In the genomic region with DNA sequence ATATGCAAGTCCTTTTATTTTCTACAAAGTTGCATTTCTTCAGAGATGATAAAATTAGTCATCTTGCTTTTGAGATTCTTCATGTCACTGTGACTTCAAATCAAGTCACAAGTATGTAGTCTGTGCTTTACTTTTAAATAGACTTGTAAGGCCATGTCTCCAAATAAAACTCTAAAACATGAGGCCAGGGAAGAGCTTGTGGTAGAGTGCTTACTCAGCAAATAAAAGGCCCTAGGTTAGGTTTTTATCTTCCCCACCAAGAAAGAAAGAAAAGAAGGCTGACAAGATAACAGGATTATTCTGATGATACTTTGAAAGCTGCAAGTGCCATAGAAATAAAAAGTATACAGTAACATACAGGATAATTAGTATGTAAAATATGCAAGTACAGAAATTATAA, we compare ENCODE assay signal across 27 mouse cellular contexts.
"Had no signal": no experiment of that assay in that cellular context is flagged by ENCODE, and none has a peak within 500 bp of the region (broad histone marks: within the 10 kb centered on the region; RNA-seq: fewer than 3 reads in every experiment).

No protein-coding gene starts in this region.

- H3K4me3 ChIP-seq: embryonic facial prominence, embryonic 10.5 days; embryonic facial prominence, embryonic 12.5 days; embryonic facial prominence, embryonic 13.5 days; embryonic facial prominence, embryonic 15.5 days; erythroblast, embryonic 14.5 days; forebrain, embryonic 10.5 days; forebrain, embryonic 12.5 days; forebrain, embryonic 13.5 days; forebrain, embryonic 15.5 days; gastrocnemius, adult 2 months; heart, adult 2 months; heart, embryonic 10.5 days had no signal

- H3K9ac ChIP-seq: embryonic facial prominence, embryonic 12.5 days; embryonic facial prominence, embryonic 13.5 days; embryonic facial prominence, embryonic 15.5 days; forebrain, embryonic 12.5 days; forebrain, embryonic 13.5 days; forebrain, embryonic 15.5 days; forebrain, postnatal 0 days had no signal

- DNase-seq: cerebellum, adult 9-11 months; cerebellum, postnatal 10 days; cerebellum, postnatal 14 days; cerebellum, postnatal 25 days; cerebellum, postnatal 36 days; embryo, embryonic 11 days; forebrain, postnatal 0 days; gastrocnemius, adult 2 months; gastrocnemius, postnatal 10 days; gastrocnemius, postnatal 14 days; gastrocnemius, postnatal 25 days; gastrocnemius, postnatal 36 days; heart, adult 11 months; heart, adult 18-20 months; heart, adult 2 months had no signal

- H3K4me1 ChIP-seq: embryonic facial prominence, embryonic 10.5 days; embryonic facial prominence, embryonic 12.5 days; embryonic facial prominence, embryonic 13.5 days; embryonic facial prominence, embryonic 15.5 days; forebrain, embryonic 10.5 days; forebrain, embryonic 12.5 days; forebrain, embryonic 13.5 days; forebrain, embryonic 15.5 days; heart, embryonic 10.5 days had no signal

- H3K4me2 ChIP-seq: embryonic facial prominence, embryonic 12.5 days; embryonic facial prominence, embryonic 13.5 days; embryonic facial prominence, embryonic 15.5 days; forebrain, embryonic 12.5 days; forebrain, embryonic 13.5 days; forebrain, embryonic 15.5 days had no signal

- H3K27ac ChIP-seq: embryonic facial prominence, embryonic 10.5 days; embryonic facial prominence, embryonic 12.5 days; embryonic facial prominence, embryonic 13.5 days; embryonic facial prominence, embryonic 15.5 days; forebrain, embryonic 10.5 days; forebrain, embryonic 12.5 days; forebrain, embryonic 13.5 days; forebrain, embryonic 15.5 days; gastrocnemius, adult 2 months; heart, adult 2 months; heart, embryonic 10.5 days had no signal

- ATAC-seq: forebrain, embryonic 13.5 days; forebrain, embryonic 14.5 days; forebrain, embryonic 15.5 days; forebrain, embryonic 16.5 days; forebrain, postnatal 0 days had no signal

- H3K27me3 ChIP-seq: embryonic facial prominence, embryonic 12.5 days; embryonic facial prominence, embryonic 13.5 days; embryonic facial prominence, embryonic 15.5 days; forebrain, embryonic 12.5 days; forebrain, embryonic 13.5 days; forebrain, embryonic 15.5 days had no signal

- H3K9me3 ChIP-seq: embryonic facial prominence, embryonic 10.5 days; embryonic facial prominence, embryonic 12.5 days; embryonic facial prominence, embryonic 13.5 days; embryonic facial prominence, embryonic 15.5 days; forebrain, embryonic 10.5 days; forebrain, embryonic 12.5 days; forebrain, embryonic 13.5 days; forebrain, embryonic 15.5 days; heart, embryonic 10.5 days had no signal
